Mouse (Mus musculus): ENCODE measurements around the gene Ncor1.
"Not testable (repeated sequence)": the region's sequence is repeated elsewhere in the genome, so short reads cannot be mapped to it uniquely, and the experiment has no call there.

Gene Ncor1

GRCm38 (mm10) chr11:62458276-62458724, at the start of gene Ncor1, which contains the start of gene Pigl:
TSS of gene Ncor1 (minus strand) at chr11:62458541.
TSS of gene Pigl (plus strand) at chr11:62458460.
- in situ Hi-C loops (cut with MboI; ENCODE audit: low pct_unique_long_range_greater_than_20kb in 1 of 2, low sequenced_read_pairs in 2 of 2, unreplicated experiment in 1 of 2), result no loop called here

- in situ Hi-C loops (cut with MboI; ENCODE audit: low pct_unique_long_range_greater_than_20kb in 1 of 2, low sequenced_read_pairs in 2 of 2, unreplicated experiment in 1 of 2), result no loop called here
Measured at GRCm38 (mm10) chr11:62507683-62508082, 49.3 kb upstream of the Ncor1 start.

- in situ Hi-C loops (cut with MboI; ENCODE audit: low pct_unique_long_range_greater_than_20kb in 1 of 2, low sequenced_read_pairs in 2 of 2, unreplicated experiment in 1 of 2), result no loop called here
Measured at GRCm38 (mm10) chr11:62500529-62500928, 42.2 kb upstream of the Ncor1 start.

- in situ Hi-C loops (cut with MboI; ENCODE audit: low pct_unique_long_range_greater_than_20kb in 1 of 2, low sequenced_read_pairs in 2 of 2, unreplicated experiment in 1 of 2), result no loop called here
Measured at GRCm38 (mm10) chr11:62498802-62499201, 40.5 kb upstream of the Ncor1 start.

- in situ Hi-C loops (cut with MboI; ENCODE audit: low pct_unique_long_range_greater_than_20kb in 1 of 2, low sequenced_read_pairs in 2 of 2, unreplicated experiment in 1 of 2), result no loop called here
Measured at GRCm38 (mm10) chr11:62497181-62497580, 38.8 kb upstream of the Ncor1 start.

GRCm38 (mm10) chr11:62496151-62496715, 37.9 kb upstream of the Ncor1 start:
- in situ Hi-C loops (cut with MboI; ENCODE audit: low pct_unique_long_range_greater_than_20kb in 1 of 2, low sequenced_read_pairs in 2 of 2, unreplicated experiment in 1 of 2), result no loop called here

- in situ Hi-C loops (cut with MboI; ENCODE audit: low pct_unique_long_range_greater_than_20kb in 1 of 2, low sequenced_read_pairs in 2 of 2, unreplicated experiment in 1 of 2), result no loop called here
Measured at GRCm38 (mm10) chr11:62495276-62495801, 37.0 kb upstream of the Ncor1 start.

GRCm38 (mm10) chr11:62494754-62495275, 36.5 kb upstream of the Ncor1 start:
- in situ Hi-C loops (cut with MboI; ENCODE audit: low pct_unique_long_range_greater_than_20kb in 1 of 2, low sequenced_read_pairs in 2 of 2, unreplicated experiment in 1 of 2), result no loop called here

GRCm38 (mm10) chr11:62493701-62494100, 35.4 kb upstream of the Ncor1 start:
- in situ Hi-C loops (cut with MboI; ENCODE audit: low pct_unique_long_range_greater_than_20kb in 1 of 2, low sequenced_read_pairs in 2 of 2, unreplicated experiment in 1 of 2), result no loop called here

GRCm38 (mm10) chr11:62487540-62488350, 29.4 kb upstream of the Ncor1 start:
- in situ Hi-C loops (cut with MboI; ENCODE audit: low pct_unique_long_range_greater_than_20kb in 1 of 2, low sequenced_read_pairs in 2 of 2, unreplicated experiment in 1 of 2), result no loop called here

GRCm38 (mm10) chr11:62486949-62487348, 28.6 kb upstream of the Ncor1 start:
- in situ Hi-C loops (cut with MboI; ENCODE audit: low pct_unique_long_range_greater_than_20kb in 1 of 2, low sequenced_read_pairs in 2 of 2, unreplicated experiment in 1 of 2), result no loop called here

- in situ Hi-C loops (cut with MboI; ENCODE audit: low pct_unique_long_range_greater_than_20kb in 1 of 2, low sequenced_read_pairs in 2 of 2, unreplicated experiment in 1 of 2), result no loop called here
Measured at GRCm38 (mm10) chr11:62479581-62479980, 21.2 kb upstream of the Ncor1 start.

- in situ Hi-C loops (cut with MboI; ENCODE audit: low pct_unique_long_range_greater_than_20kb in 1 of 2, low sequenced_read_pairs in 2 of 2, unreplicated experiment in 1 of 2), result no loop called here
Measured at GRCm38 (mm10) chr11:62478931-62479330, 20.6 kb upstream of the Ncor1 start.

- in situ Hi-C loops (cut with MboI; ENCODE audit: low pct_unique_long_range_greater_than_20kb in 1 of 2, low sequenced_read_pairs in 2 of 2, unreplicated experiment in 1 of 2), result no loop called here
Measured at GRCm38 (mm10) chr11:62476156-62476555, 17.8 kb upstream of the Ncor1 start.

GRCm38 (mm10) chr11:62473516-62473915, 15.2 kb upstream of the Ncor1 start:
- in situ Hi-C loops (cut with MboI; ENCODE audit: low pct_unique_long_range_greater_than_20kb in 1 of 2, low sequenced_read_pairs in 2 of 2, unreplicated experiment in 1 of 2), result no loop called here

- in situ Hi-C loops (cut with MboI; ENCODE audit: low pct_unique_long_range_greater_than_20kb in 1 of 2, low sequenced_read_pairs in 2 of 2, unreplicated experiment in 1 of 2), result no loop called here
Measured at GRCm38 (mm10) chr11:62470451-62470850, 12.1 kb upstream of the Ncor1 start.

GRCm38 (mm10) chr11:62467289-62467688, 8.9 kb upstream of the Ncor1 start:
- in situ Hi-C loops (cut with MboI; ENCODE audit: low pct_unique_long_range_greater_than_20kb in 1 of 2, low sequenced_read_pairs in 2 of 2, unreplicated experiment in 1 of 2), result not testable (repeated sequence)

GRCm38 (mm10) chr11:62466546-62466945, 8.2 kb upstream of the Ncor1 start:
- in situ Hi-C loops (cut with MboI; ENCODE audit: low pct_unique_long_range_greater_than_20kb in 1 of 2, low sequenced_read_pairs in 2 of 2, unreplicated experiment in 1 of 2), result no loop called here

GRCm38 (mm10) chr11:62465849-62466248, 7.5 kb upstream of the Ncor1 start:
- in situ Hi-C loops (cut with MboI; ENCODE audit: low pct_unique_long_range_greater_than_20kb in 1 of 2, low sequenced_read_pairs in 2 of 2, unreplicated experiment in 1 of 2), result no loop called here
